Comparison of ENCODE assay signal across 11 mouse cellular contexts in genomic region chr8:88568211-88568610, GRCm38 (mm10). TPM values are rescaled to one million over a fixed set of nuclear protein-coding genes. Genes with fewer than 3 reads are reported as not detected.
A peak's percentile ranks its signal among the peaks of the same experiment; 100 is the strongest.
DNase-seq lines count a peak whose midpoint lies in the region; ATAC-seq and TF ChIP-seq lines count a peak whose summit lies in the region.
"Had no signal": no experiment of that assay in that cellular context is flagged by ENCODE, and none has a peak within 500 bp of the region (broad histone marks: within the 10 kb centered on the region; RNA-seq: fewer than 3 reads in every experiment).

No protein-coding gene starts in this region.

- H3K4me1 ChIP-seq in forebrain, embryonic 13.5 days, result peaks cover 72% of the 10 kb centered on the region
- no peaks in the 10 kb centered on the region; the same call in none of the 2 replicates for H3K4me1 ChIP-seq in forebrain, embryonic 11.5 days (replicated peaks; ENCODE audit: control insufficient read depth, insufficient read depth, low read length)
- peaks cover 78% of the 10 kb centered on the region for H3K4me1 ChIP-seq in heart, postnatal 0 days (ENCODE audit: control insufficient read depth, insufficient read depth)
- H3K4me1 ChIP-seq in lung, embryonic 16.5 days (replicated peaks; ENCODE audit: control insufficient read depth, insufficient read depth, low read length), result peaks cover 86% of the 10 kb centered on the region

- ATAC-seq in forebrain, embryonic 13.5 days, result no peak
- ATAC-seq in forebrain, embryonic 11.5 days (replicated peaks; ENCODE audit: low FRiP score), result no peak
- ATAC-seq in heart, postnatal 0 days (ENCODE audit: insufficient read depth, low read depth), result no peak
- no peak for ATAC-seq in lung, embryonic 16.5 days (ENCODE audit: low read depth)

- H3K79me2 ChIP-seq in myocyte (ENCODE audit: control insufficient read depth, insufficient read depth), result no peaks in the 10 kb centered on the region

- H3K36me3 ChIP-seq in forebrain, embryonic 13.5 days (ENCODE audit: poor library complexity, severe bottlenecking), result no peaks in the 10 kb centered on the region
- no peaks in the 10 kb centered on the region for H3K36me3 ChIP-seq in forebrain, embryonic 11.5 days (ENCODE audit: control insufficient read depth, insufficient read depth, low read length)
- H3K36me3 ChIP-seq in heart, postnatal 0 days (replicated peaks; ENCODE audit: control insufficient read depth, insufficient read depth, low read length), result no peaks in the 10 kb centered on the region
- no peaks in the 10 kb centered on the region for H3K36me3 ChIP-seq in lung, embryonic 16.5 days (ENCODE audit: control insufficient read depth, insufficient read depth, low read length)
- no peaks in the 10 kb centered on the region for H3K36me3 ChIP-seq in myocyte (ENCODE audit: control insufficient read depth, insufficient read depth)
- H3K36me3 ChIP-seq: hindbrain, embryonic 15.5 days had no signal

- TF ChIP-seq EP300 in heart, postnatal 0 days (IDR thresholded peaks at IDR 0.05; ENCODE audit: low read depth), result no peak

- no peak overlapping the region for H3K4me3 ChIP-seq in forebrain, embryonic 13.5 days
- no peak overlapping the region for H3K4me3 ChIP-seq in forebrain, embryonic 11.5 days (ENCODE audit: low read depth, low read length)
- H3K4me3 ChIP-seq in heart, postnatal 0 days (ENCODE audit: low read depth, low read length), result no peak overlapping the region
- no peak overlapping the region for H3K4me3 ChIP-seq in lung, embryonic 16.5 days (ENCODE audit: low read length)
- H3K4me3 ChIP-seq in myocyte, result no peak overlapping the region
- H3K4me3 ChIP-seq: hindbrain, embryonic 15.5 days had no signal

- no peak overlapping the region for H3ac ChIP-seq in myocyte (ENCODE audit: control insufficient read depth, insufficient read length)

- no peak overlapping the region for H3K4me2 ChIP-seq in forebrain, embryonic 13.5 days
- no peak overlapping the region for H3K4me2 ChIP-seq in forebrain, embryonic 11.5 days (ENCODE audit: low read depth, low read length, severe bottlenecking)
- H3K4me2 ChIP-seq in heart, postnatal 0 days (ENCODE audit: low read depth, low read length), result no peak overlapping the region
- H3K4me2 ChIP-seq in lung, embryonic 16.5 days (ENCODE audit: low read depth, low read length), result no peak overlapping the region
- peak overlapping the region; percentile 24 for H3K4me2 ChIP-seq in myocyte (ENCODE audit: low read depth)
- H3K4me2 ChIP-seq: hindbrain, embryonic 15.5 days; liver, embryonic 11.5 days had no signal

- no peaks in the 10 kb centered on the region for H3K9me3 ChIP-seq in forebrain, embryonic 13.5 days (replicated peaks)
- H3K9me3 ChIP-seq in forebrain, embryonic 11.5 days (ENCODE audit: control insufficient read depth, low read length), result no peaks in the 10 kb centered on the region
- H3K9me3 ChIP-seq in heart, postnatal 0 days (replicated peaks; ENCODE audit: control insufficient read depth, low read length), result no peaks in the 10 kb centered on the region
- H3K9me3 ChIP-seq in lung, embryonic 16.5 days (ENCODE audit: control insufficient read depth, low read length), result no peaks in the 10 kb centered on the region
- H3K9me3 ChIP-seq: hindbrain, embryonic 15.5 days had no signal

- H3K27ac ChIP-seq in forebrain, embryonic 13.5 days, result peak overlapping the region; percentile 31
- H3K27ac ChIP-seq in forebrain, embryonic 11.5 days (ENCODE audit: low read depth, low read length), result no peak overlapping the region
- H3K27ac ChIP-seq in heart, postnatal 0 days (ENCODE audit: low read depth), result peak overlapping the region; percentile 70
- H3K27ac ChIP-seq in lung, embryonic 16.5 days (ENCODE audit: low read length), result peak overlapping the region; percentile 58
- H3K27ac ChIP-seq: hindbrain, embryonic 15.5 days had no signal

- no peak for DNase-seq in forebrain, embryonic 11.5 days (ENCODE audit: low spot score)
- DNase-seq in heart, postnatal 0 days (ENCODE audit: low spot score), result no peak
- DNase-seq in heart, postnatal 10 days, result no peak
- DNase-seq in lung, postnatal 25 days (ENCODE audit: low spot score), result no peak
- DNase-seq in adrenal gland, adult 2 months, result no peak

- no peak for TF ChIP-seq CTCF in heart, postnatal 0 days (IDR thresholded peaks at IDR 0.05; ENCODE audit: low read depth)

- 84% methylated on average over 3 of the region's 3 CpGs for WGBS in forebrain, embryonic 13.5 days
- WGBS in forebrain, embryonic 11.5 days, result 89% methylated on average over 3 of the region's 3 CpGs
- 54% methylated on average over 3 of the region's 3 CpGs for WGBS in heart, postnatal 0 days
- 82% methylated on average over 3 of the region's 3 CpGs for WGBS in lung, embryonic 16.5 days

- intact Hi-C loops in heart, postnatal 10 days (cut with DNase I), result no loop called here

- no peaks in the 10 kb centered on the region for H3K27me3 ChIP-seq in forebrain, embryonic 13.5 days
- no peaks in the 10 kb centered on the region for H3K27me3 ChIP-seq in forebrain, embryonic 11.5 days (ENCODE audit: control insufficient read depth, insufficient read depth, low read length)
- no peaks in the 10 kb centered on the region for H3K27me3 ChIP-seq in heart, postnatal 0 days (ENCODE audit: control insufficient read depth, insufficient read depth, low read length)
- H3K27me3 ChIP-seq in lung, embryonic 16.5 days (ENCODE audit: control insufficient read depth, insufficient read depth, low read depth, low read length), result no peaks in the 10 kb centered on the region
- peaks cover 19% of the 10 kb centered on the region for H3K27me3 ChIP-seq in myocyte (ENCODE audit: control insufficient read depth, insufficient read depth, insufficient read length)
- H3K27me3 ChIP-seq: hindbrain, embryonic 15.5 days had no signal

- TF ChIP-seq POLR2A in myocyte (IDR thresholded peaks at IDR 0.05; ENCODE audit: insufficient read length, low read depth), result no peak

- H3K9ac ChIP-seq in forebrain, embryonic 13.5 days, result no peak overlapping the region
- H3K9ac ChIP-seq in forebrain, embryonic 11.5 days (ENCODE audit: low read length), result no peak overlapping the region
- H3K9ac ChIP-seq in heart, postnatal 0 days (replicated peaks; ENCODE audit: low read depth, low read length), result no peak overlapping the region
- 0 out of 2 replicates have a peak overlapping the region, but pooled peaks have one; percentile 7 for H3K9ac ChIP-seq in lung, embryonic 16.5 days (ENCODE audit: low read length)
- H3K9ac ChIP-seq: hindbrain, embryonic 15.5 days had no signal

TF ChIP-seq in myocyte, 11 proteins besides CTCF, POLR2A, EP300 and RAD21:
- no peak for TF ChIP-seq E2F4 (IDR thresholded peaks at IDR 0.05; ENCODE audit: insufficient read depth)

RNA-seq across cellular contexts. Expression of gene Nkd1, which starts 47.1 kb away (rescaled TPM):
- polyA plus RNA-seq in forebrain, embryonic 13.5 days (2015; fragmentation: Nextera tagmentation; extraction: Ambion mirVana), result 44.9 and 47.7 TPM in 2 replicates
- 63.0 and 71.5 TPM in 2 replicates for polyA plus RNA-seq in forebrain, embryonic 11.5 days (2014; fragmentation: Nextera tagmentation; extraction: Ambion mirVana)
- 6.8 and 14.5 TPM in 2 replicates for total RNA-seq in heart, postnatal 0 days (2014; rRNA removed; ENCODE audit: low replicate concordance)
- polyA plus RNA-seq in heart, postnatal 0 days (2015; fragmentation: Nextera tagmentation; extraction: Ambion mirVana), result 5.3 and 5.5 TPM in 2 replicates
- 1 to 10 TPM; 5.1 to 5.4 TPM for total RNA-seq in heart, postnatal 10 days (2021)
- 49.6 and 54.2 TPM in 2 replicates for polyA plus RNA-seq in lung, embryonic 16.5 days (2015; fragmentation: Nextera tagmentation; extraction: Ambion mirVana)
- 0.11 TPM for polyA plus RNA-seq in myocyte (2012; fragmentation: generic; extraction: Trizol)
- 10 to 100 TPM; 43.5 to 53.9 TPM for total RNA-seq in adrenal gland, adult 2 months (2021)
- polyA plus RNA-seq in adrenal gland, adult 2 months (2012; rRNA removed), result 56.8 and 62.0 TPM in 2 replicates
- total RNA-seq: common myeloid progenitor, adult 5-6 weeks had no signal
